Mouse (Mus musculus) liver, embryonic 14.5 days (tissue): Measurements from ENCODE around the gene Lpo.

Experiments used
- CTCF ChIP-seq: IDR thresholded peaks from 2 replicates; pipeline ENCODE4 v1.5.1; 2016; ENCODE audit warnings: antibody characterized with exemption, low read depth, control low read depth
- EP300 ChIP-seq: IDR thresholded peaks from 2 replicates; pipeline ENCODE4 v1.6.1; 2016; ENCODE audit warnings: antibody characterized with exemption, low read depth

GRCm38 (mm10) chr11:87778915-87779314 is 49.2 kb downstream of the Lpo start:
- TF ChIP-seq CTCF: no peak
- no peak for TF ChIP-seq EP300
